Mouse (Mus musculus) cortical plate, adult 2 months (tissue): Measurements from ENCODE around the gene Vkorc1. TPM values are rescaled to one million over a fixed set of nuclear protein-coding genes. Genes with fewer than 3 reads are reported as not detected.
A peak's percentile ranks its signal among the peaks of the same experiment; 100 is the strongest.

Experiments
- H3K27ac ChIP-seq: fragments of 200-500 bp; 2 replicates; pipeline ENCODE4 v1.5.1; 2012; ENCODE audit warnings: low read length, control low read depth, inconsistent platforms; ENCODE audit not compliant: insufficient read depth
- H3K4me1 ChIP-seq: fragments of 200-500 bp; 2 replicates; pipeline ENCODE4 v1.6.1; 2011; ENCODE audit warnings: low read length; ENCODE audit not compliant: control insufficient read depth, insufficient read depth
- H3K4me3 ChIP-seq: fragments of 200-500 bp; 2 replicates; pipeline ENCODE4 v1.5.1; 2011; ENCODE audit warnings: mild to moderate bottlenecking, low read length, control low read depth; ENCODE audit not compliant: insufficient read depth
- CTCF ChIP-seq: fragments of 200-500 bp; IDR thresholded peaks from 2 replicates; pipeline ENCODE4 v1.5.1; 2011; ENCODE audit warnings: mild to moderate bottlenecking, control low read depth, low read length; ENCODE audit not compliant: insufficient read depth; ENCODE audit errors: extremely low read depth
- POLR2A ChIP-seq: fragments of 200-500 bp; IDR thresholded peaks from 2 replicates; pipeline ENCODE4 v1.6.1; 2011; ENCODE audit warnings: mild to moderate bottlenecking, low read length, control low read depth; ENCODE audit not compliant: insufficient read depth; ENCODE audit errors: extremely low read depth
- polyA plus RNA-seq: library from polyadenylated mRNA; depleted of rRNA; stranded (reverse); fragments of >200 nt; gene quantifications from 2 replicates; pipeline ENCODE4 v1.2.3, GENCODE M21; 2012

Gene Vkorc1
- polyA plus RNA-seq, 1 experiment, result 67.0 TPM

DNA sequence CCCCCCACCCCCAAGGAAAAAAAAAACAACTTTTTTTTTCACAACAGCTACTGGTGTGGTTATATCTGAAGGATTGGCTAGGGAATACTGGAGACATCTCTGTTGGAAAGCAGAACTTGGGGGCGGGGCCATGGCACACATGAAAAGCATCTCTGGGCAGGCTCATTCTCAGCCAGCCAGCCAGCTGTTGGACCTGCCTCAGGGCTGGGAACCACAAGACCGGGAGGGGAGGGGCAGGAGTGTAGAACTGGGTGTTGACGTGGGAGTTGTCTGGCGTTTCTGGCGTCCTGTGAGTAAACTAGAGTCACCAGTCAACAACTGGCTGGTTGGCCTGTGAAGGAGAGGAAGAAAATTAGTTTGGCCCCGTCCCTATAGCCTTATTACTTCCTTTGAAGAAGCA lies 9.5 kb downstream of the Vkorc1 start:
- H3K4me3 ChIP-seq, result no peak overlapping the region
- TF ChIP-seq POLR2A (no peak), CTCF (no peak)
- H3K27ac ChIP-seq, result no peak overlapping the region
- H3K4me1 ChIP-seq, result 0 out of 2 replicates have a peak, but pooled peaks cover 2% of the 10 kb centered on the region

DNA sequence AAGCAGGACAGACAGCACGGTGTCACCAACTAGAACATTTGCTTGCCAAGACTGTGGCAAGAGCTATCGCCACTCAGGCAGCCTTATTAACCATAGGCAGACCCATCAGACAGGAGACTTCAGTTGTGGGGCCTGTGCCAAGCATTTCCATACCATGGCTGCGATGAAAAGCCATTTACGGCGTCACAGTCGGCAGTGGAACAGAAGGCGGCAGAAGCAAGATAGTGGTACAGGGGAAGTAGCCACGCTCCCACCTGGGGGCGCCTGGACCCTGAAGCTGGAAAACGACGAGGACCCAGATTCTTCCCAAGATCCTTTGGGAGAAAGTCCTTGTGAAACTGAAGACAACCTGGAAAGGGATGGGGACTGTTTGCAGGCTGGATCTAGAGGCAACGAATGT lies 15.0 kb downstream of the Vkorc1 start:
- no peak for TF ChIP-seq CTCF
- no peak for TF ChIP-seq POLR2A
- H3K4me1 ChIP-seq, result peaks cover 4% of the 10 kb centered on the region; the same call in 1 of the 2 replicates
- H3K4me3 ChIP-seq, result no peak overlapping the region

DNA sequence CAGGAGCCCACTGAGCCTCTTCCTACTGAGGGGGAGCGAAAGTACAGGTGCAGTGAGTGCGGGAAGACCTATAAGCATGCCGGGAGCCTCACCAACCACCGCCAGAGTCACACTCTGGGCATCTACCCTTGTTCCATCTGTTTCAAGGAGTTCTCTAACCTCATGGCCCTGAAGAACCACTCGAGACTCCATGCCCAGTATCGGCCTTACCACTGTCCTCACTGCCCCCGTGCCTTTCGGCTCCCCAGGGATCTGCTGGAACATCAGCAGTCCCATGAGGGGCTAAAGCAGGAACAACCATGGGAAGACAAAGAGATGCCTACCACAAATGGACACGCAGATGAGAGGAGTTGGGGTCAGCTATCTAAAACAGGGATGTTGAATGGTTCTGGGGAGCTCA lies 16.1 kb downstream of the Vkorc1 start:
- no peak overlapping the region for H3K27ac ChIP-seq
- peaks cover 4% of the 10 kb centered on the region; the same call in 1 of the 2 replicates for H3K4me1 ChIP-seq
- H3K4me3 ChIP-seq, result no peak overlapping the region
- no peak for TF ChIP-seq CTCF
- no peak for TF ChIP-seq POLR2A

More for the DNA sequence above, 15.0 kb downstream of the Vkorc1 start:
- no peak overlapping the region for H3K27ac ChIP-seq

DNA sequence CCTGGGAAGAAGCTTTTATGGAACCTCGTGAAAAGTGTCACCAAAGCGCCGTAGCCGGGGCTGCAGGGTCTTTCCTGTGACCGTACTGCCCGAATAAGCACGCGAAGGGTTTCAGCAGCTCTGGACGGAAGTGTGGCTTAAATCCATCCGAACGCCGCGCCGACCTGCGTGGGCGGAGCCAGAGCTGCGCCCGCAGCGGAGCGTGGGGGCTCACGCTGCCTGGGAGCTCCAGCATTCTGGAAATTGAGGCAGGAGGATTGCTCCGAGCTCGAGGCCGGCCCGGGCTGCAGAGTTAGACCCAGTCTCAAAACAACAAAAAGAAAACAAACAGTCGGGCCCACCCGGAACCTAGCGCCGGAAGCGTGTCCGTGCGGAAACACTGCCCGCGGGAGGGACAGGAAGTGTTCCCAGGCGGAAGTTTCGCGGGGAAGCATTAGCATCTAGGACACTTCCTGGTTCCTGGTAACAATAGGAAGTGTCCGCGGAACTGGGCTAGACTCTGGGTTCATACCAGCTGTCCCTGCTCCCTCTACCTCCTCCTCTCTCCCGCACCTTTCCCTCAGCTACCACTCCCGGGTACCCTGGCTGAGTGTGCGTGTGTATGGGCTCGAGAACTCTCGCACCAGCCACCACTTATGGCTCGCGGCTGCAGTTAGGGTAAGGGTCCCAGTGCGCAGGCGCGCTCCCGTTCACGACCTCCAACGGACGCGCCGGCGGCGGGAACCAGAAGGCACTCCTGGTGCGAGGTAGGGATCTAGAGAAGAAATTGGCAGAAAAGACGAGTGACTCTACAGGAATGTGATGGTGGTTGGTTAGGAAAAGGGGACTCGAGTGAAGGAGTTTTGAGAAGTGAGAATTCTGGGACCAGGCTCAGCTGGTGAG lies 18.7 kb downstream of the Vkorc1 start, which contains the start of gene Zfp668:
Gene Zfp668, minus strand, starts transcription at position 362 of the 882 bp plus-strand sequence.
- peak; percentile 61 for TF ChIP-seq POLR2A
- no peak for TF ChIP-seq CTCF

DNA sequence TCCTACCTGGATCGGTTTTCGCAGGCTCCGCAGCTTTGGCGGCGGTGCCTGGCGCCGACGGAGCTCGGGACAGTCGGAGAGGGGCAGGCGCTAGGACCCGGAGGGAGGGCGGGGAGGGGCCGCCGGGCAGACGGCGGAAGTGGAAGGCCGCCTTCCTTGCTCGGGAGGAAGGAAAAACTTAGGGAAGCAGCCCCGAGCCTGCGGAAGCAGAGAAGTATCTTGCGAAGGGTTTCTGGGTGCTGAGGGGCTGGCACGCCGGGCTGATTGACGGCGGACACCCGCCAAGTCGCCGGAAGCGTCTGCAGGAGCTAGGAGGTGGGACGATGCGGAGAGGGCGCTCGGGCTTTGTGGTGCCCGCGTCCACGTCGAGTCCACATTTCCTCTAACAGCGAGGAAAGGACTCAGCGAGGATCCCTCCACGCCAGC lies 19.4 kb downstream of the Vkorc1 start, which contains the start of gene Zfp646:
Gene Zfp646, plus strand, starts transcription at position 181 of the 426 bp plus-strand sequence.
- no peak for TF ChIP-seq CTCF
- peak; percentile 46; the same call in 1 of the 2 replicates for TF ChIP-seq POLR2A
- Histone ChIP-seq H3K4me3 (peak within 1 kb of the TSS; percentile 55), H3K27ac (peak within 1 kb of the TSS; percentile 88), H3K4me1 (peaks cover 2% of the 10 kb centered on the region; the same call in 1 of the 2 replicates)

More for the DNA sequence above, 18.7 kb downstream of the Vkorc1 start, which contains the start of gene Zfp668:
- Histone ChIP-seq H3K27ac (peak within 1 kb of the TSS; percentile 88), H3K4me3 (peak within 1 kb of the TSS; percentile 55), H3K4me1 (peaks cover 2% of the 10 kb centered on the region; the same call in 1 of the 2 replicates)

DNA sequence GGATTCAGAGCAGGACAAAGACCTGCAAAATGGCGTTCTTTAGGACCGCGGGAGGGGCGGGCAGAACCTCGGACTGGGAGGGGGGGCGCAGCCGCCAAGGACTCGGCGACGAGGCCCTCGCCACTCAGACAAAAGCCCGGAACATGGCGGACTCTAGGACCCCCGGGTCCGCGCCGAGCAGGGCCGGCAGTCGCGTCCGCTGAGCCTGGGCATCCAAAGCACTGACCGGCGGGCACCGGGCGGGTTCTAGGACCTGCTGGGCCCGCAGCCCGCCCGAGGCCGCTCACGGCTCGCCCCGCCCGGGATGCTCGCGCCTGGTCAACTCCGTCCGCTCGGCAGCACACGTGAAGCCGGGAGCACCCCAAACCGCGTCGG lies 19.8 kb downstream of the Vkorc1 start:
- TF ChIP-seq POLR2A (no peak), CTCF (no peak)
- Histone ChIP-seq H3K4me3 (peak overlapping the region; percentile 55), H3K4me1 (peaks cover 2% of the 10 kb centered on the region; the same call in 1 of the 2 replicates), H3K27ac (peak overlapping the region; percentile 88)

DNA sequence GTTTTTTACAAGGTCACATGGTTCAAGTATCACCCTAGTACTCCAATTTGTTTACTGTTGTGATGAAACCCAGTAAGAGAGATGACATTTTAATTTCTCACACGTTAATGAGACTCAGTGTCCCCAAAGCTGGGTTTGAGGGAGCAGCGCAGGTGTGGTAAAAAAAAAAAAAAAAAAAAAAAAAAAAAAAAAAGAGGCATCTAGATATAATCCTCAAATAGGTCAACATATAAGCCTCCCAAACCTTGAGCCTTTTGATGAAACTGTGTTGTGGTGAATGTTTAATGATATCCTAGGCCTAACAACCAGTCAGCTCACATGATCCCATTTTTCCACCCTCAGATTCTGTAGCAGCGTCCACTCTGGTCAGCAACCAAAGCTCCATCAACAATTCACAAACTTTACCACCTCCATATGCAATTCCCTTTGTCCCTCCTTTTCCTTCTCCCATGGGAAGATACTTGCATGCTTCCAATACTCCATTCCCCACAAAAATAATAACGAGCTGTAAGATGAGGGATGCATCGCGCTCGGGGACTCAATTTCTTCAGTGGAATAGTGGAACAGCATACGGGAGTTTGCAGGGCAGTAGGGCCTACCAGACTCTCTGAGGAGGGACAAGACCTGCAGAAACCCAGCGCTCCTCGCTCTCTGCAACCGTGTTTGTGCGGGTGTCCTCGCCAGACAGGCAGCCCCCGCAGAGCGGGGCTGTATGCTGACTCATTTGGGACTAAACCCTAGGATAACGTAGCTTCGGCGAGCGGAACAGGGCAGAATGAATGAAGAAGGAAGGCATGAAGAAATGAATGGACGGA lies 20.4 kb downstream of the Vkorc1 start:
- TF ChIP-seq CTCF, result no peak
- TF ChIP-seq POLR2A, result no peak

DNA sequence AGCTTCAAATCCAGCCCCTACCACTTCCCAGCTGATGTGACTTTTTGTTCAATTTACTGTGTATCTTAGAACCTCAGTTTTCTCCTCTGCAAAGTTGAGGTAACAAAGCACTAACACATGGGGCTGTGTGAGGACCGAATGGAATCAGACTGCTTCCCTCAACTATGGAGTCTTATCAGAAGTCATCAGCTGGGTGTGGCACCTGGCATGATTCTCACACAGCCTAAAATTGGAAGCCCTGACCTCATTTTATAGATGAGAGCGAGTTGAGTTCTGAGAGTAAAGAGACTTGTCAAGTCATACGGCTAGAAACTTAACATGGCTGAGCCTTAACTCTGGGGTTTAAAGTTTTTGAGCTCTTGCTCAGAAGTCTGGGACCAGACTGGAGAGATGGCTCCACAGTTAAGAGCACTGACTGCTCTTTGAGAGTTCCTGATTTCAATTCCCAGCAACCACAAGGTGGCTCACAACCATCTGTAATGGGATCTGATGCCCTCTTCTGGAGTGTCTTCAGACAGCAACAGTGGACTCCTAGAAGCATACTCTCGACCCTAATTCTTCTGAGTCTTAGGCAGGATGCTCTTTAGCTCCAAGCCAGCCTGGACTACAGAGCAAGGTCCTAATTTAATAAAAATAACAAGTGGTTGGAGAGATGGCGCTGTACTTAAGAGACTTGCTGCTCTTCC lies 25.1 kb downstream of the Vkorc1 start:
- no peak overlapping the region for H3K27ac ChIP-seq
- no peak for TF ChIP-seq CTCF
- no peak for TF ChIP-seq POLR2A
- H3K4me1 ChIP-seq, result peaks cover 4% of the 10 kb centered on the region
- H3K4me3 ChIP-seq, result no peak overlapping the region

More for the DNA sequence above, 20.4 kb downstream of the Vkorc1 start:
- Histone ChIP-seq H3K27ac (no peak overlapping the region), H3K4me3 (peak overlapping the region; percentile 55), H3K4me1 (peaks cover 2% of the 10 kb centered on the region; the same call in 1 of the 2 replicates)

DNA sequence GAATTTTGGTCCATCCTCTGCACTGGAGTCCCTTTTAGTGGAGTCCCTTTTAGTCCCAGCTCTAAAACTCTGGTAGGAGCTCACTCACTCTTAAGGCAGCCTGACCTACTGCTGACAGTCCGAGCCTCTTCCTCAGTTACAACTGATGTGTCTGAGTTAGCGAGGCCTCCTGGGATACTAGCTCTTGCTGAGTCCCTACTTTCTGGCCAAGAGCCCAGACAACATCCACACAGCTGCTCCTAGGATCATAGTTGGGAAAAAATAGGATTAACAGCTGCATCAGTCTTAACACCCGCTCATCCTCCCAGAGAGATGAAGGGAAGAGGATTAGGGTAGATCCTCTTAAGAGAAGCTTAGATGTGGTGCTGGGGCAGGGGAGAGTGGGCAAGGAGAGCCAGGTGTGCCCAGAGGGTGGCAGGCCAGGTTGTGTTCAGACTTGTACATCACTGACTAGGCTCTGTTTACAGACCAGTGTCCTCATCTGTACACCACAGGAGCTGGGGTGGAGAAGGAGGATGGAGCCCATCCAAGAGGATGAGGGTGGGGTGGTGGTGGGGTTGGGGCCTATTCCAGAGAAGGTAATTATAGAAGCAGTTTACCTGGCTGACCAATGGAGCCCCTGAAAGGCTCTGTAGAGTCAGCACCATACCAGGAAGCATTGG lies 26.1 kb downstream of the Vkorc1 start:
- no peak overlapping the region for H3K4me3 ChIP-seq
- H3K27ac ChIP-seq, result no peak overlapping the region
- TF ChIP-seq POLR2A (no peak), CTCF (no peak)
- peaks cover 4% of the 10 kb centered on the region for H3K4me1 ChIP-seq
